Mouse (Mus musculus): ENCODE data around the gene Unc5cl.

GRCm38 (mm10) chr17:48407910-48408525 is 46.7 kb upstream of the Unc5cl start:
- no peak for TF ChIP-seq CTCF (IDR thresholded peaks at IDR 0.05)
- TF ChIP-seq EP300 (IDR thresholded peaks at IDR 0.05), result no peak

Measured in lung, postnatal 0 days (tissue).